Mouse (Mus musculus): ENCODE results near the gene Shisa8. TPM values are rescaled to one million over a fixed set of nuclear protein-coding genes. Genes with fewer than 3 reads are reported as not detected.
A peak's percentile ranks its signal among the peaks of the same experiment; 100 is the strongest.

Gene Shisa8
- total RNA-seq, 2 experiments from 2014 or later: 0.21 TPM; not detected in 1

GRCm38 (mm10) chr15:82223251-82223650 lies 10.6 kb upstream of the Shisa8 start:
- DNase-seq: no peak

DNA sequence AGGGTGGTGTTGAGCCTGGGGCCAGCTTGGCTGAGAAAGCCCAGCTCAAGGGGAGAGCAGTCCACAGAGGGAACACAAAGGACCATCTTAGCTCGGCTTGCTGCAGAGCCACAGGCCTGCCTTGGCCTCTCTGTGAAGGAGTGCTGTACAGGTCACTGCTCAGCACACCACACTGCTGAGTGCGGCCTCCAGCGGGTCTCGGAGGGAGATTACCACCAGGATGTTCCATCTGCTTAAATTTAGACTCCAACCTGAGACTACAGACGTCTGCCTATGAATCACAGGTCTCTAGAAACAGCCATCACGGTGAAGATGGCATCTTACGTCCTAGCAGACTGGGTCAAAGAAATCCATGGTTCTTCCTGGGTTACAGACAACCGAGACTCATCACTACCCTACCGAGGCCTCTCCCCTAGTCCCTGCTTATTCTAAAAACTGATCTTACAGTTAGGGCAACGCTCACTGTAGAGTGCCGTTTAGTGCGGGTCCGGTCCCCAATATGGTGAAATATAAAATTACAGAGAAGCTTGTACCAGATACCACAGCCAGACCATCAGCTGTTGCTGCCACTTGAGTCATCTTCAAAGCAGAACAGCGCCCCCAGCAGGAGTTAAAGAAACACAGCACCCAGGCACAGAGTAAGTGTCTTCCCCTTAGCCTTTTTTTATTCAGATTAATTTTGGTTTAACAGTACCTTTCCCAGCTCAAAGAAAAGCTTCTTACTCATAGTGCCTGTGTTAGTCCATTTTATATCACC lies 8.7 kb upstream of the Shisa8 start:
- DNase-seq: no peak

DNA sequence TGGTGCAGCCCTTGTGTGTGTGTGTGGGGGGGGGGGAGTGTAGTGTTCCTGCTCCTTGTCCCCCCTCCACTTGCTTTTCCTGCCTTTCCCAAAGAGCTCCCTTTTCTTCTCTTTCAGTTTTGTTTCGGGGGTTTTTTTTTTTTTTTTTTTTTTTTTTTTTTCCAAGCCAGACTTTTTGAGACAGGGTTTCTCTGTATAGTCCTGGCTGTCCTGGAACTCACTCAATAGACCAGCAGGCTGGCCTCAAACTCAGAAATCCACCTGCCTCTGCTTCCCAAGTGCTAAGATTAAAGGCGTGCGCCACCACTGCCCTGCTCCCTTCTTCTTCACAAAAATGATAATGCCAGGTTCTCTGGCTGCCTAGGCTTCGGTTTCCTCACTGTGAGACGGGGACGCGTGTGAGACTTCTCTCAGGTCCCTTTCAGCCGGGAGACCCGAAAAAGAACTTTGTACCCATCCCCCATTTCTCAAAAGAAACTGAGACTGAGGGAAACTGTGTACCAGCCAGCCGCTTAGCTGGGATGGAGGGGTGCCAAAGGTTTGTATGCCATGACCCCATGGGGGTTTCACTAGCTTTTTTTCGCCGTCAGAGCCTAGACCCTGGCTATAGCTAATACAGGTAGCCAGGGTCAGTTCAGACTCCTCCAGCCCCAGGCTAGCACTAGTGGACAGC lies 7.5 kb upstream of the Shisa8 start:
- DNase-seq: no peak

GRCm38 (mm10) chr15:82218778-82219666 lies 6.4 kb upstream of the Shisa8 start:
- peak in 1 of 2 experiments; percentile 49 for DNase-seq

GRCm38 (mm10) chr15:82217980-82218379 lies 5.4 kb upstream of the Shisa8 start:
- DNase-seq: no peak

- no peak for DNase-seq
Measured at GRCm38 (mm10) chr15:82217039-82217438, 4.4 kb upstream of the Shisa8 start.

DNA sequence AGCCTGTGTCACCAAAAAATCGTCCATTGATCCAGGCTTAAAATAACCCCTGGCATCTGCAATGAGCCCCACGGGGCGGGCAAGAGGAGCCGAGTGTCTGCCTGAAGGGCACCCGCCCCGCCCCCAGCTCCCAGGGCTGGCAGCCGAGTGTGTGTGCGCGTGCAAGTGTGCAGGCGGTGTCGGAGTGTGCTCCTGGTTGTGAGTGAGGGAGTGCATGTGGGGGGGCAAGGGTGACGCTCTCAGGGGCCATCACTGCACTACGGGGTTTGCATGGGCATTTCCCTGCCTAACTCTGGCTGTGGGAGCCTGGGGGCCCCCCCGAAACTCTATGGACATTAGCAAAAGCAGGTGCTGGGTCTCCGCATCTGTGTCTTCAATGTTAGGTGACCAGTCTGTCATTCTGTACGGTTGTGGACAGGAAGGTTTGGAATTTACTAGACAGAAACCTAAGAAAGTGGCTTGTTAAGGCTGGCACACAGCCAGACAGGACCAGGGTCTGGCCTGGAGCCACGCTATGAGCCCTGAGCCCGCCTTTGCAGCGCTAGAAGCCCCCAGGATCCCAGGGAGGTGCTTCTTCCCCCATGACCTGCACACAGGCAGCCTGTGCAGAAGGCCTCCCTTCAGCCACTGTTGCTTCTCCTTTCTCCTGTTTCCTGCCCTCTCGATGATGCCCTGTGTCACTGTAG lies 3.7 kb upstream of the Shisa8 start:
- no peak for DNase-seq

GRCm38 (mm10) chr15:82215332-82216046 lies 2.9 kb upstream of the Shisa8 start:
- no peak for DNase-seq

GRCm38 (mm10) chr15:82213222-82213621 lies 607 bp upstream of the Shisa8 start:
- DNase-seq: no peak

- no peak for DNase-seq
Measured at GRCm38 (mm10) chr15:82211911-82212751, 484 bp downstream of the Shisa8 start.

DNA sequence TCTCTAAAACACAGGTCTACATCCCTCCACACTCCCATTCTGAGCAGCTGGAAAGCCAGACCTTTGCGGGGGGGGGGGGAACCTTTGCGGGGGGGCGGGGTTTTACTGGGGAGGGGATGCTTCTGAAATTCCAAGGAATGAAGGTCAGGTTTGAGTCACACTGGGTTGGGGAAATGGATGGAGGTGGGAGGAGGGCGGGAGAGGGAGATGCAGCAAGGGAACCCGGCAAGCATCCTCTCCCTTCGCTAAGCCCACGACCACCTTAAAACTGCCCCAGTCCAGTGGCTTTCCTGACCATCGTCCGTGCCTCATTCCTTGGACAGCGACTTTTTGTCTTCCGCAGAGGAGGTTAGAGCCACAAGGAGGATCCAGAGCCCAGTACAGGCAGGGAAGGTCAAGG lies 1.3 kb downstream of the Shisa8 start:
- no peak for DNase-seq

GRCm38 (mm10) chr15:82210801-82211200 lies 1.8 kb downstream of the Shisa8 start:
- no peak for DNase-seq

DNA sequence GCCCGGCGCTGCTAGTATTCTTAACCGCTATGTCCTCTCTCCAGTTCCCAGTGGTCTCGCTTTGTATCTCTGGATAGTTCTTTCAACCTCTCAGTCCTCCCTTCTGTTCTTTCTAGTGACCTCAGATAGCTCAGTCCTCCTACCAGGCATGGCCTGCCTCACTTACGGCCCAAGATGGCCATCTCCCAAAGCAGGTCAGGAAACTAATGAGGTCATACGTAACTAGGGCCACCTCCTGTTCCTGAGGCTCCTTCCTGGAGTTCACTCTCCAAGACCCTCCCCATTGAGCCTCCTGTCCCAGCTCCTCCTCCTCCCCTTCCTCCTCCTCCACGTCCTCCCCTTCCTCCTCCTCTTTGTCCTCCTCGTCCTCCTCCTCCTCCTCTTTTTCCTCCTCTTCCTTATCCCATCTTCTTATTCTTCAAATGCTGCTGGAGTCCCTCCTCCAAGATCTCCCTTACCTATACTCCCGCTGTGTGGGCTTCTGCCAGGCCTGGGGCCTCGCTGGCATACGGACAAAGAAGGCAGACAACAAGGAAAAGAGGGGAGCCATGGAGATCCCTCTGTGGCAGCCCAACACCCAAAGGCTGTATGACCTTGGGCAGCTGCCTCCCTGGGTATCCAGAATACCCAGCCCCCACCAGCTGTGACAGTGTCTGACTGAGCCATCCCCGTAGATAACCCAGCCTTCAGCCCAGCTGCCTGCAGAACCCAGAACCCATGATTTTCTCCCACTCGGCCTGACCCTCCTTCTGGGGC lies 3.1 kb downstream of the Shisa8 start:
- no peak for DNase-seq

DNA sequence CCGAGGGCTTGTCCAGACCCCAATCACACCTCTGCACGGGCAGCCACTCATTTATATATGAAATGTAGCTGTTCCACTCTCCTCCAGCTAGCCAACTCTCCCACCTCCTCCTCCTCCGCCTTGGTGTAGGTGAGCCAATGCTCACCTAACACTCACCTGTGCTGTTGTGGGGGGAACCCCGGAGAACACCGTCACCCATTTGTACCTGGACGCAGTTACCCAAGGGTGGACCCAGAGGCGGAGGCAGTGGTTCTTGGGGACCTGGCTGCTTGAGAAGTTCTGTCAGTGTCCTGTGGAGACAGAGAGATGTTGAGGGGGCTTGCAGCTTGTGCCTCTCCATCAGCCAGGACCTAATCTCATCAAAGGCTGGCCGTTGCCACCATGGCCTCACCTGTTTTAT lies 4.3 kb downstream of the Shisa8 start:
- DNase-seq: no peak

DNA sequence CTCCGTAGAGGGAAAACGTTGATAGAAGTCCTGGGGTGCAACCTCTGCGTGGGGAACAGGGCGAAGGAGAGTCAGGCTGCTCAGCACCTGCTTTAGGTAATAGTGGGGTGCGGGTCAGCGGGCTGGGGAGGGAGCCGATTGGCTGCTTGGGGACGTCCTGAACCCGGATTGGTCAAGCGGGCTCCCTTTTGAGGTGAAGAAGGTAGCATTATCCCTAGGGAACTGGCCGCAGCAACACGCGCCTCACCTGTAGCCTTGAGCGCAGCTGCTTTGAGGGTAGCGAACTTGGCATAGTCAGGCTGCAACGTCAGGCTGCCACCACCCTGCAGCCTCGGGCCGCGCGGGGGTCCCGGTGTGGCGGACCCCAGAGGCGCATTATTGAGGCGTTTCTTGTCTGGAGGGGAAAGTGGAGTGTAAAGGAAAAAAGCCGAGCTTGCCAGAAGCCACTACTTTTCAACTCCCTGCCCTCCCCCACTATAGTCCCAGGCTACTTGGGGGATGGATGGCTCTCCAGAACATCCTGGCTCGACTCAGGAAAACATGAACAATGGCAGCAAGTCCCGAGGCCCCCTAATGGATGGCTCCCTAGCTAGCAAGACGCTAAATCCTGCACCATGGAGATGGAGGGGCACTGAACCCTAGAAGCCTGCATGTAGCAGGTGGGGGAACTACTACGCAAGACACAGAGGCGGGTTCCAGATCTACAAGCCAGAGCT lies 5.0 kb downstream of the Shisa8 start:
- DNase-seq: no peak

DNA sequence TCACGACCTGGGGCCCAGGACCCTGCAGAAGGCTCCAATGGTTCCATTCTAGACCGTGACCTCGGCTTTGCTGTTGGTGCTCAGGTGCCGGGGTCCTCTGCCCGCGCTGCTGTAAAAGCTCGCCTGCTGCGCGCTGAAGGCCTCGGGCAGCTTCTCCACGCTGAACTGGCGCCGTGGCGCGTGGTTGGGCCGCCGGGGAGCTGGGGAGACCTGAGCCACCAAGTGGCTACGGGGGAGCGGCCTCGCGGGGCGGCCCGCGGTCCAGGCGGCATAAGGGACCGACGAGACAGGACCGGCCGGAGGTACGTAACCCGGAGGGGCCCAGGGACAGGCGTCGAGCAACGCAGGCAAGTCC lies 5.5 kb downstream of the Shisa8 start:
- no peak for DNase-seq

GRCm38 (mm10) chr15:82206365-82207104 lies 6.1 kb downstream of the Shisa8 start:
- DNase-seq: peak; percentile 86 to 87

GRCm38 (mm10) chr15:82204680-82205371 lies 7.8 kb downstream of the Shisa8 start:
- no peak for DNase-seq
